8 mouse cellular contexts compared by ENCODE assay signal in genomic region chr15:81831136-81831825, GRCm38 (mm10). TPM values are rescaled to one million over a fixed set of nuclear protein-coding genes. Genes with fewer than 3 reads are reported as not detected.
DNase-seq lines count a peak whose midpoint lies in the region; ATAC-seq lines count a peak whose summit lies in the region.

No protein-coding gene starts in this region.

- peaks cover 5% of the 10 kb centered on the region; the same call in 1 of the 2 replicates for H3K36me3 ChIP-seq in intestine, embryonic 14.5 days (ENCODE audit: control insufficient read depth, insufficient read depth, low read length)

- peak; percentile 87 to 90 for DNase-seq in adrenal gland, adult 18-20 months (ENCODE audit: low spot score in 2 of 2)
- DNase-seq in embryo, embryonic 10.5 days (ENCODE audit: low spot score), result peak; percentile 97
- DNase-seq in gastrocnemius, postnatal 25 days, result peak; percentile 91
- peak; percentile 92 for DNase-seq in intestine, embryonic 14.5 days (ENCODE audit: low spot score)
- DNase-seq in left cerebral cortex, postnatal 10 days (ENCODE audit: extremely low spot score in 1 of 2, low spot score in 2 of 2), result peak; percentile 78 to 94
- peak; percentile 90 for DNase-seq in right cerebral cortex, postnatal 14 days
- DNase-seq in urinary bladder, postnatal 25 days (ENCODE audit: low spot score), result peak; percentile 86

- H3K4me2 ChIP-seq in intestine, embryonic 14.5 days (ENCODE audit: low read length), result peak overlapping the region; percentile 36

- no peak overlapping the region for H3K4me3 ChIP-seq in intestine, embryonic 14.5 days (ENCODE audit: low read depth, low read length)

- peak; percentile 82 for ATAC-seq in intestine, embryonic 14.5 days (replicated peaks; ENCODE audit: low FRiP score, low TSS enrichment, low read depth)
- peak; percentile 93 for ATAC-seq in megakaryocyte-erythroid progenitor cell, adult 5-6 weeks (replicated peaks; ENCODE audit: low FRiP score, low TSS enrichment, poor library complexity, severe bottlenecking)

- intact Hi-C loops in left cerebral cortex, postnatal 10 days (cut with DNase I), result no loop called here

- H3K4me1 ChIP-seq in intestine, embryonic 14.5 days (replicated peaks; ENCODE audit: control insufficient read depth, insufficient read depth, low read length), result peaks cover 8% of the 10 kb centered on the region; the same call in 1 of the 2 replicates

- no peak overlapping the region for H3K27ac ChIP-seq in intestine, embryonic 14.5 days (ENCODE audit: low read depth)

- H3K9me3 ChIP-seq in intestine, embryonic 14.5 days (ENCODE audit: control insufficient read depth, low read length), result no peaks in the 10 kb centered on the region

- 15% methylated on average over 24 of the region's 24 CpGs for WGBS in intestine, embryonic 14.5 days

- no peak overlapping the region for H3K9ac ChIP-seq in intestine, embryonic 14.5 days (ENCODE audit: low read length)

- H3K27me3 ChIP-seq in intestine, embryonic 14.5 days (replicated peaks; ENCODE audit: control insufficient read depth, insufficient read depth, low read length), result no peaks in the 10 kb centered on the region

RNA-seq across cellular contexts. Expression of gene Tob2, which starts 27.3 kb away (rescaled TPM):
- 100 to 1,000 TPM; 103 to 121 TPM for total RNA-seq in adrenal gland, adult 18-20 months (2021)
- total RNA-seq in gastrocnemius, postnatal 25 days (2021), result 10 to 100 TPM; 47.4 to 85.8 TPM
- polyA plus RNA-seq in intestine, embryonic 14.5 days (2014; fragmentation: Nextera tagmentation; extraction: Ambion mirVana), result 23.0 TPM in 2 replicates
- total RNA-seq in left cerebral cortex, postnatal 10 days (2021), result 10 to 100 TPM; 25.5 to 29.9 TPM
- total RNA-seq in megakaryocyte-erythroid progenitor cell, adult 5-6 weeks (2014; fragmentation: Nextera tagmentation), result 22.4 and 32.1 TPM in 2 replicates
- 11.7 and 20.4 TPM in 2 replicates for total RNA-seq in megakaryocyte-erythroid progenitor cell, adult 5-6 weeks (2017)

RNA-seq across cellular contexts. Expression of gene Tef, which starts 29.1 kb away (rescaled TPM):
- total RNA-seq in adrenal gland, adult 18-20 months (2021), result 10 to 100 TPM; 45.0 to 46.9 TPM
- 100 to 1,000 TPM; 113 to 168 TPM for total RNA-seq in gastrocnemius, postnatal 25 days (2021)
- 17.7 and 21.0 TPM in 2 replicates for polyA plus RNA-seq in intestine, embryonic 14.5 days (2014; fragmentation: Nextera tagmentation; extraction: Ambion mirVana)
- 100 to 1,000 TPM; 121 to 143 TPM for total RNA-seq in left cerebral cortex, postnatal 10 days (2021)
- total RNA-seq in megakaryocyte-erythroid progenitor cell, adult 5-6 weeks (2014; fragmentation: Nextera tagmentation), result 10.9 and 13.2 TPM in 2 replicates
- 12.7 and 14.4 TPM in 2 replicates for total RNA-seq in megakaryocyte-erythroid progenitor cell, adult 5-6 weeks (2017)

RNA-seq across cellular contexts. Expression of gene Phf5a, which starts 40.4 kb away (rescaled TPM):
- 10 to 100 TPM; 54.3 to 55.6 TPM for total RNA-seq in adrenal gland, adult 18-20 months (2021)
- total RNA-seq in gastrocnemius, postnatal 25 days (2021), result 10 to 100 TPM; 35.3 to 40.3 TPM
- polyA plus RNA-seq in intestine, embryonic 14.5 days (2014; fragmentation: Nextera tagmentation; extraction: Ambion mirVana), result 179 and 194 TPM in 2 replicates
- total RNA-seq in left cerebral cortex, postnatal 10 days (2021), result 10 to 100 TPM; 42.6 to 44.5 TPM
- total RNA-seq in megakaryocyte-erythroid progenitor cell, adult 5-6 weeks (2014; fragmentation: Nextera tagmentation), result 203 and 208 TPM in 2 replicates
- 131 and 142 TPM in 2 replicates for total RNA-seq in megakaryocyte-erythroid progenitor cell, adult 5-6 weeks (2017)

RNA-seq across cellular contexts. Expression of gene Aco2, which starts 40.8 kb away (rescaled TPM):
- total RNA-seq in adrenal gland, adult 18-20 months (2021), result 1,000 to 10,000 TPM in 1 of 2 experiments, 100 to 1,000 TPM in 1; 791 to 1,455 TPM
- 1,000 to 10,000 TPM; 1,158 to 1,247 TPM for total RNA-seq in gastrocnemius, postnatal 25 days (2021)
- 171 and 178 TPM in 2 replicates for polyA plus RNA-seq in intestine, embryonic 14.5 days (2014; fragmentation: Nextera tagmentation; extraction: Ambion mirVana)
- 100 to 1,000 TPM; 392 to 412 TPM for total RNA-seq in left cerebral cortex, postnatal 10 days (2021)
- total RNA-seq in megakaryocyte-erythroid progenitor cell, adult 5-6 weeks (2014; fragmentation: Nextera tagmentation), result 162 and 178 TPM in 2 replicates
- 171 and 185 TPM in 2 replicates for total RNA-seq in megakaryocyte-erythroid progenitor cell, adult 5-6 weeks (2017)
